Mouse (Mus musculus) forebrain, embryonic 15.5 days (tissue): ENCODE measurements around the gene Trim40. TPM values are rescaled to one million over a fixed set of nuclear protein-coding genes. Genes with fewer than 3 reads are reported as not detected.

Source experiments
- ATAC-seq: fragments of 200-750 bp; cut with Nextera tagmentation; replicated peaks from 2 replicates; pipeline ENCODE4 v1.8.0; 2017; ENCODE audit warnings: mild to moderate bottlenecking, moderate TSS enrichment, moderate library complexity
- H3K27ac ChIP-seq: fragments of 300-500 bp; sonication (generic); replicated peaks from 2 replicates; pipeline ENCODE4 v1.5.1; 2015; ENCODE audit warnings: mild to moderate bottlenecking, inconsistent platforms
- H3K27me3 ChIP-seq: fragments of 300-500 bp; sonication (generic); 2 replicates; pipeline ENCODE4 v1.6.1; 2015; ENCODE audit warnings: inconsistent platforms
- H3K36me3 ChIP-seq: fragments of 300-500 bp; sonication (generic); 2 replicates; pipeline ENCODE4 v1.6.1; 2015; ENCODE audit warnings: mild to moderate bottlenecking, inconsistent platforms
- H3K4me1 ChIP-seq: fragments of 300-500 bp; sonication (generic); 2 replicates; pipeline ENCODE4 v1.6.1; 2015; ENCODE audit warnings: inconsistent platforms
- H3K4me2 ChIP-seq: fragments of 300-500 bp; sonication (generic); replicated peaks from 2 replicates; pipeline ENCODE4 v1.6.1; 2015; ENCODE audit warnings: mild to moderate bottlenecking, inconsistent platforms
- H3K4me3 ChIP-seq: fragments of 300-500 bp; sonication (generic); 2 replicates; pipeline ENCODE4 v1.5.1; 2015; ENCODE audit warnings: mild to moderate bottlenecking, inconsistent platforms
- H3K9ac ChIP-seq: fragments of 300-500 bp; sonication (generic); replicated peaks from 2 replicates; pipeline ENCODE4 v1.6.1; 2015; ENCODE audit warnings: mild to moderate bottlenecking, inconsistent platforms
- H3K9me3 ChIP-seq: fragments of 300-500 bp; sonication (generic); 2 replicates; pipeline ENCODE4 v1.6.1; 2016; ENCODE audit warnings: inconsistent platforms
- WGBS: fragments of 180-500 bp; shearing (Covaris S2); methylation state at CpG from one replicate; pipeline ENCODE4 v1.1.7; 2015; ENCODE audit warnings: mixed read lengths; 5-methylcytosine and 5-hydroxymethylcytosine counted together
- polyA plus RNA-seq: library from polyadenylated mRNA; unstranded; fragments of >200 nt; fragmentation: Nextera tagmentation; extraction: Ambion mirVana; gene quantifications from 2 replicates; pipeline ENCODE4 v1.2.1, GENCODE M21; 2015

Trim40 gene
- polyA plus RNA-seq: not detected in 2 replicates

- 86% methylated on average over 5 of the region's 5 CpGs for WGBS
- Histone ChIP-seq H3K27me3 (no peaks in the 10 kb centered on the region; the same call in 1 of the 2 replicates), H3K4me2 (no peak within 1 kb of the TSS), H3K27ac (no peak within 1 kb of the TSS), H3K9ac (no peak within 1 kb of the TSS), H3K4me1 (no peaks in the 10 kb centered on the region), H3K4me3 (no peak within 1 kb of the TSS), H3K36me3 (no peaks in the 10 kb centered on the region), H3K9me3 (no peaks in the 10 kb centered on the region)
- no peak for ATAC-seq
Measured at GRCm38 (mm10) chr17:36890073-36890903, at the start of gene Trim40. Gene Trim40 (minus strand): TSS chr17:36890123.

DNA sequence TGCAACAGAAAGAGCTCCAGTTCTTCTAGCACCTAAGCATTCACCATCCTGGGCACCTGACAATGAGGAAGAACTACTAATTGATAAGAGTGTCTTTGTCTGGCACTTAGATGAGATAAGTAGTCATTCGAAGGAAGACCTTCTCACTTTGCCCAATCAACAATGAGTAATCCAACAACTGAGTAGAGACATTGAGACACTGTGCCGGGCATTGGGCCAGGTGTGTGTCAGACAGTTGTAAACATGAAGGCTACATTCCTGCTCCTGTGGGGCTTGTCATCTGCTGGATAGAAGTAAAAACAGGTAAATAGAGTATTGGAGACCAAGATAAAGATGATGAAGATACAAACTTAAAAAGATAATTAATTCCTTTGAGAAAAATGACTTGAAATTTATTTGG lies 48.1 kb upstream of the Trim40 start:
- H3K4me3 ChIP-seq: no peak overlapping the region
- no peaks in the 10 kb centered on the region for H3K9me3 ChIP-seq
- ATAC-seq: no peak
- H3K9ac ChIP-seq: no peak overlapping the region
- no peak overlapping the region for H3K27ac ChIP-seq
- H3K27me3 ChIP-seq: peaks cover 29% of the 10 kb centered on the region
- H3K4me2 ChIP-seq: no peak overlapping the region
- 78% methylated on average over 2 of the region's 2 CpGs for WGBS
- H3K36me3 ChIP-seq: no peaks in the 10 kb centered on the region
- peaks cover 8% of the 10 kb centered on the region for H3K4me1 ChIP-seq

DNA sequence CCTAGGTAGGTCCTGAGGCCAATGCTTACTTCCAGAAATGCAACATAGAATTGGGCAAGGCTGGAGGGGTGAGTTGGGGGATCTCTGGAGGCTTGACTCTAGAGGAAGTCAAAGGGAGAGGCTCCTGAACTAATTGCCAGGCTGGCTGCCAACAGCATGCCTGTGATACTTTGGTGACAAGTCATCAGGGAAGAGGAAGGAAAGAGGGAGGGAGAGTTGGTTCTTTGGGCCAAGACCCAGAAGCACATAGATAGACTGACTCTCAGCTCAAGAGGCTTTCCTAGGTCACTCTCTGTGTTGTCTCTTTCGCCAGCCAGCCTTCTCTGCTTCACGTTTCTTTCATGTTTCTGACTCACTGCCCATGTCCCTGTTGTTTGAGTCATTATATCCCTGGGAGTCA lies 41.9 kb upstream of the Trim40 start:
- H3K9me3 ChIP-seq: no peaks in the 10 kb centered on the region
- H3K4me3 ChIP-seq: no peak overlapping the region
- H3K27ac ChIP-seq: no peak overlapping the region
- H3K4me2 ChIP-seq: no peak overlapping the region
- ATAC-seq: no peak
- no peaks in the 10 kb centered on the region for H3K36me3 ChIP-seq
- no peaks in the 10 kb centered on the region for H3K27me3 ChIP-seq
- no peaks in the 10 kb centered on the region for H3K4me1 ChIP-seq
- H3K9ac ChIP-seq: no peak overlapping the region
- 73% methylated on average over 2 of the region's 2 CpGs for WGBS

GRCm38 (mm10) chr17:36931130-36931529 lies 41.2 kb upstream of the Trim40 start:
- 80% methylated on average over 4 of the region's 4 CpGs for WGBS
- no peak for ATAC-seq
- Histone ChIP-seq H3K9me3 (no peaks in the 10 kb centered on the region), H3K9ac (no peak overlapping the region), H3K4me3 (no peak overlapping the region), H3K27me3 (no peaks in the 10 kb centered on the region), H3K27ac (no peak overlapping the region), H3K4me2 (no peak overlapping the region), H3K4me1 (no peaks in the 10 kb centered on the region), H3K36me3 (no peaks in the 10 kb centered on the region)

- no peak overlapping the region for H3K27ac ChIP-seq
- ATAC-seq: no peak
- no peaks in the 10 kb centered on the region for H3K27me3 ChIP-seq
- WGBS: 84% methylated on average over 6 of the region's 6 CpGs
- no peak overlapping the region for H3K4me3 ChIP-seq
- no peaks in the 10 kb centered on the region for H3K36me3 ChIP-seq
- no peak overlapping the region for H3K9ac ChIP-seq
- H3K9me3 ChIP-seq: no peaks in the 10 kb centered on the region
- H3K4me1 ChIP-seq: no peaks in the 10 kb centered on the region
- H3K4me2 ChIP-seq: no peak overlapping the region
Measured at GRCm38 (mm10) chr17:36930233-36930632, 40.3 kb upstream of the Trim40 start.

DNA sequence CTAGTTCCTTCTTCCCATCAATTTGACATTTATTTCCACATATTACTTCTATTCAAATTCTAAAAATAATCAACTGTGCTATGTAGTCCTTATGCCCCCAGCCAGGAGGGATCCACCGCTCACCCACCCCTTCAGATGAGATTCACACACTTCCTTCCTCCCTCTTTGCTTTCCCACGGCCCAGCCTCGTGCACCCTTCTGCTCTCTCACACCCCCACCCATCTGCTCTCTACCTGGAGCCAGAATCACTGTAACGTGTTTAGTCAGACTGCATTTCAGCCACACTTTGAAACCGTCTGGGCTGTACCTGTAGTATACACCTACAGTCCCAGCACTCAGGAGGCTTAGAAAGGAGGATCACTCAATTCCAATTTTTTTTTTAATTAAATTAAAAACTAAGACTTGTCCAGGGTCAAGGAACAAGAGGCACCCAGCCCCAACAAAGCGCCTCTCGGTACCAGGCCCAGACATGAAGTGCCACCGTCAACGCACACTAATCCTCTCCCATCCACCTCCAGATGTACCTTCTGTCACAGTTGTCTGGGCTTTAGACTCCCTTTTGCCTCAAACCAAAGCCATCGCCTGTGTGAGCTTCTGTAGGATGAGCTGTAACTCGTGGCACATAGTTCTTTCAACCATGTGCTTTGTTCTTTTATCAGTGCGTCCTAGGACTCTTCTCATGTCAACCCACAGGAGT lies 39.5 kb upstream of the Trim40 start:
- Histone ChIP-seq H3K4me2 (no peak overlapping the region), H3K4me3 (no peak overlapping the region), H3K27ac (no peak overlapping the region), H3K9ac (no peak overlapping the region), H3K4me1 (no peaks in the 10 kb centered on the region), H3K27me3 (no peaks in the 10 kb centered on the region), H3K36me3 (no peaks in the 10 kb centered on the region), H3K9me3 (no peaks in the 10 kb centered on the region)
- no peak for ATAC-seq
- WGBS: 75% methylated on average over 12 of the region's 12 CpGs

DNA sequence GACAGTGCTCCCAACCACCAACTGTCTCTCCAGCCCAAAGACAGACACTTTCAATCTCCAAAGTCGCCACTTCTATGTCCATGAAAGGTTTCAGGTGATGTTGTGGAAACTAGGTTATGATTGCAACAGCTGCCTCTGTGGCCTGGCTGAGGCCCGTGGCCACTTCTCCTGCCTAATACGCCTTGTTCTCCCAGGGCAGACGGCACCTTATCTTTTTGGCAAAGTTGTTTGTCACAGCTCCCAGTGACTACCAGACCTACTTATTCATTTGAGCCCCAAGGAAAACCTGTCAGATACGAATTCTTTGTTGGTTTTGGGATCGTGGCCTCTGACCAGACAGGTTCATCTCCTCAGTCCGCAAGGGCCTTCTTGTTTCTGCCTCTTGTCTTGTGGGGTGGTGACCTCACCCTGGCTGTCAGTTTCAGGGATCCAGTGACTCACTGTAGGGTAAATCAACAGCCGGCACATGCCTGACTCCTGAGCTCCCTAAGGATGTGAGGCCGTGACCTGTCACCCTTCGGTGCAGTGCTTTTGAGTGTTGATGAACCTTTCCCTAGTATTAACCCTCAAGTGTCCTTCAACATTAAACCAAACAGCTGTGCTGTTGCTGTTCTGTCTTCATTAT lies 37.7 kb upstream of the Trim40 start:
- Histone ChIP-seq H3K9me3 (no peaks in the 10 kb centered on the region), H3K9ac (no peak overlapping the region), H3K36me3 (no peaks in the 10 kb centered on the region), H3K4me2 (no peak overlapping the region), H3K4me3 (no peak overlapping the region), H3K27ac (no peak overlapping the region), H3K27me3 (no peaks in the 10 kb centered on the region), H3K4me1 (no peaks in the 10 kb centered on the region)
- 74% methylated on average over 10 of the region's 10 CpGs for WGBS
- no peak for ATAC-seq

DNA sequence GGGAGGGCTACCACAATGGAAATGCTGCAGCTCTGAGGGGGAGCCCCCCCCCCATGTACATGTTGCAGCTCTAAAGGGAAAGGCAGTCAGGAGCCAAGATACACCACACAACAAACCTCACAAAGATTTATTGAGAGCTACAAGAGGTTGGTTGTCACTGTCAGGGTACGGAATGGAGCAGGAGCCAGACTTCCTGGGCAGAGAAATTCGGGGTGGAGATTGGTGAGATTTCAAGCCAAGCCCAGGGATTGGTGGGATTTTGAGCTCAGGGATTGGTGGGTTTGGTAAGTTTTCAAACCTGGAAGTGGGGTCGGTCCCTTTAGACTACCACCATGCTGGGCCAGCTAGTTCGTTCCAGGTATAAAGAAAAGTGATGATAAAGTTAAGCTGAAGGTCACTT lies 33.6 kb upstream of the Trim40 start:
- ATAC-seq: no peak
- 69% methylated on average over 4 of the region's 4 CpGs for WGBS

DNA sequence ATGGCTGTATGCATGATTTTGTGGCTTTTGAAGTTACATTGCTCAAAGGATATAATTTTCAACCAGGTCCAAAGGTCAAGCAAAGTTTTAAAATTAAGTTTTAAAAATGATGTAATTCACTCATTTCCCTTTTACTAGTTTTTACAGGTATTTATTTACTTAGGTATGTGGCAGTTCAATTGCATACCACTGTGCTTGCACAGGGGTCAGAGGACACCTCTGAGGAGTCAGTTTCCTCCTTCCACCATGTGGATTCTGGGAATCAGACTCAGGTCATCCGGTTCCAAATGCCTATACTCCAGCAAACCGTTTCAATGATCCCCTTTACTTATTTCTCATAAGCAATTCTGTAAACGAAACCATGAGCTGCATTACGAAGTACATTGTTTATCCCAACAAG lies 32.8 kb upstream of the Trim40 start:
- H3K36me3 ChIP-seq: no peaks in the 10 kb centered on the region
- no peaks in the 10 kb centered on the region for H3K27me3 ChIP-seq
- H3K4me3 ChIP-seq: no peak overlapping the region

More for the DNA sequence above, 33.6 kb upstream of the Trim40 start:
- H3K9me3 ChIP-seq: no peaks in the 10 kb centered on the region
- no peak overlapping the region for H3K4me2 ChIP-seq
- H3K4me1 ChIP-seq: no peaks in the 10 kb centered on the region
- H3K9ac ChIP-seq: no peak overlapping the region
- no peak overlapping the region for H3K27ac ChIP-seq
- H3K4me3 ChIP-seq: no peak overlapping the region
- H3K27me3 ChIP-seq: no peaks in the 10 kb centered on the region
- H3K36me3 ChIP-seq: no peaks in the 10 kb centered on the region

GRCm38 (mm10) chr17:36920239-36920638 lies 30.3 kb upstream of the Trim40 start:
- Histone ChIP-seq H3K9me3 (no peaks in the 10 kb centered on the region), H3K9ac (no peak overlapping the region), H3K27me3 (no peaks in the 10 kb centered on the region), H3K4me3 (no peak overlapping the region), H3K4me1 (no peaks in the 10 kb centered on the region), H3K36me3 (no peaks in the 10 kb centered on the region), H3K4me2 (no peak overlapping the region), H3K27ac (no peak overlapping the region)
- no peak for ATAC-seq
- WGBS: 63% methylated on average over 15 of the region's 15 CpGs

More for the DNA sequence above, 32.8 kb upstream of the Trim40 start:
- Histone ChIP-seq H3K27ac (no peak overlapping the region), H3K9me3 (no peaks in the 10 kb centered on the region), H3K9ac (no peak overlapping the region), H3K4me2 (no peak overlapping the region), H3K4me1 (no peaks in the 10 kb centered on the region)
- ATAC-seq: no peak
- WGBS: 86% methylated on average over 4 of the region's 4 CpGs

GRCm38 (mm10) chr17:36915076-36915475 lies 25.2 kb upstream of the Trim40 start:
- Histone ChIP-seq H3K4me3 (no peak overlapping the region), H3K36me3 (no peaks in the 10 kb centered on the region), H3K9ac (no peak overlapping the region), H3K4me2 (no peak overlapping the region), H3K27ac (no peak overlapping the region), H3K27me3 (no peaks in the 10 kb centered on the region), H3K9me3 (no peaks in the 10 kb centered on the region), H3K4me1 (no peaks in the 10 kb centered on the region)
- no peak for ATAC-seq
- 15% methylated on average over 9 of the region's 9 CpGs for WGBS

DNA sequence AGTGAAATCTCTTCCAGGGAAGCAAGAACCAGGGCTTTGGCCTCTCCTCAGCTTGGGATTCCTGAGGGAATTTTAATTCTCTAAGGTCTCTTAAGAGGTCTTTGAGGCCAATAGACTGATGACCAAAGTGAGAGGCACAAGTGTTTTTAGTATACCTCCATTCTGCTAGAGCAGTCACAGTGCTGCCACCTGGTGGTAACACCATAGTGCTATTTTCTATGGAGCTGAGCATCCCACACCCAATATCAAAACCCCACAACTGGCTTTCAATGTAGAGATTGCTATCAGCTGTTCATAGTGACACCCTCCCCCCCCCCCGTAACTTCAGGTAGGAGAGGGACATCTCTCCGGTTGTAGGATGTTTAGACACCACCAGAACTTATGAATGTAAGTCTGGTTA lies 24.2 kb upstream of the Trim40 start:
- WGBS: 10% methylated on average over 2 of the region's 2 CpGs
- no peaks in the 10 kb centered on the region for H3K27me3 ChIP-seq
- H3K9ac ChIP-seq: no peak overlapping the region
- H3K4me2 ChIP-seq: no peak overlapping the region
- H3K27ac ChIP-seq: no peak overlapping the region
- H3K9me3 ChIP-seq: no peaks in the 10 kb centered on the region
- no peaks in the 10 kb centered on the region for H3K4me1 ChIP-seq
- 0 out of 2 replicates have a peak, but pooled peaks have one; percentile 38 for ATAC-seq
- no peak overlapping the region for H3K4me3 ChIP-seq
- no peaks in the 10 kb centered on the region for H3K36me3 ChIP-seq
